Mouse (Mus musculus): ENCODE measurements around the gene Insig2.

The Insig2 gene

DNA sequence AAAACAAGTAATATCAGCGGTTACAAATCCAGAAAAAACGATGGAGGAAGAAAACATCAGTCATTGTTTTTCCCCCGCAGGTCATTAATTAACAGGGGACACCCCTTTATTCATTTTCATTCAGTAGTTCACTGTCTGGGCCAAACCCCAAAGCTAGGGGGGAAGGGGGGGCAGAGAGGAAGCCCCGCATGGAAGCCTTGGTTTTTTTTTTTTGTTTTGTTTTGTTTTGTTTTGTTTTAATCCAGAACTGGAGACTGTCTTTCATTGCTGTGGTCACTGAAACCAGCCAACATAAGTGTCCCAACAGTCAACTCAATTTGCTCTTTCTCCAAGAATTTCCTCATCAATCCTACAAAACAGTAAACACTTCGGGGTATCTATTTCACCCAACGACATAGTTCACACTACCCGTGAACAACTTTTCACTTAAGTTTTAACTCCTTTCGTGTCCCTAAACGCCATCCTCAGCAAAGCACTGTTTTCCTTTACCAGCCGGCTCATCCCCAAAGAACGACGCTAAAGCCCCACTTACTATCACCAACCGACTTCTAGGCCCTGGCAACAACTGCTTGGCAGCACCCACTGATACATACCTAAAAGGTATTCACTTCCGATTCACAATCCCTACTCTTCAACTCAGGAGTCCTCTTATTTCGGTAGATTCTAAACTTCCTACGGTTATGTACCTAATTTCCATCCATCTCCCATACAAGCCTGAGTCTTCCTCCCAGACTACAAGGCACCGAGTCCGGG lies 5.6 kb downstream of the Insig2 start:
- no peak for DNase-seq (ENCODE audit: low read depth, low spot score)

- no peak for DNase-seq (ENCODE audit: low read depth, low spot score)
These were observed 8.9 kb downstream of the Insig2 start for GRCm38 (mm10) chr1:121323501-121323900.

GRCm38 (mm10) chr1:121314766-121315428 lies 17.5 kb downstream of the Insig2 start:
- no peak for DNase-seq (ENCODE audit: low read depth, low spot score)

GRCm38 (mm10) chr1:121313181-121313580 lies 19.2 kb downstream of the Insig2 start:
- DNase-seq (ENCODE audit: low read depth, low spot score), result no peak

GRCm38 (mm10) chr1:121312326-121312725 lies 20.1 kb downstream of the Insig2 start:
- no peak for DNase-seq (ENCODE audit: low read depth, low spot score)

GRCm38 (mm10) chr1:121296717-121297255 lies 35.6 kb downstream of the Insig2 start:
- no peak for DNase-seq (ENCODE audit: low read depth, low spot score)

DNA sequence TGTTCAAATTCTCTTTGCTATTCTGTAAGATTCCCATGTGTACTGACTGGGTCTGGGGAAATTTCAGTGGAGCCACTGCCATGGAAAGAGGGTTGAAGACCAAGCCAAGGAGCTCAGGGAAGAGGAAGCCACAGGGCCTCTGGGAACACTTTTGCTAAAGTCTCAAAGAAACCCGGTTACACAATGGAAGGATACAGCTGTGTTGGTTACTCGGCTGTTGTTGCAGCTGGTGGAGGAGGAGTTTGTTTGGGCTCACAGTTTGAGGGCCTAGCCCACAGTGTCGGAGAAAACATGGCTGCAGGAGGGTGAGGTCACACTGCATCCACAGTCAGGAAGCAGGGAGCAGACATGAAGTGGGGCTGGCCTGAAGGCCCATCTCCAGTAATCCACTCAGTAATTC lies 38.8 kb downstream of the Insig2 start:
- no peak for DNase-seq (ENCODE audit: low read depth, low spot score)

- no peak for DNase-seq (ENCODE audit: low read depth, low spot score)
These were observed 41.5 kb downstream of the Insig2 start for GRCm38 (mm10) chr1:121290841-121291240.

- DNase-seq (ENCODE audit: low read depth, low spot score), result no peak
These were observed 42.0 kb downstream of the Insig2 start for GRCm38 (mm10) chr1:121290340-121290739.

GRCm38 (mm10) chr1:121284197-121284596 lies 48.2 kb downstream of the Insig2 start:
- DNase-seq (ENCODE audit: low read depth, low spot score), result no peak

- DNase-seq (ENCODE audit: low read depth, low spot score), result no peak
These were observed 51.9 kb downstream of the Insig2 start for GRCm38 (mm10) chr1:121280501-121280900.

DNA sequence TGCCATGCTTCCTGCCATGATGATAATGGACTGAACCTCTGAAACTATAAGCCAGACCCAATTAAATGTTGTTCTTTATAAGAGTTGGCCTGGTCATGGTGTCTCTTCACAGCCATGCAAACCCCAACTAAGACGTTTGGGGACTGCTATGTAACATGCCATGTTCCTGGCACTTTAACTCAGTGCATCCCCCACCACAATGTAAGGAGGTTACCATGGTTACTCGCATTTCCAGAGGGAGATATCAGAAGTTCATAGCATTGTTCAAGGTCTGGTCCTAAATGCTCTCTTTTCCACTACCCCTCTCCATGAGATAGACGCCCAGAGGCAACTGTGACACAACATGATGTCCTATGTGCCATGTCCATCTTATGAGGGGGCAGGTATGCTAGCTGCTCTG lies 54.0 kb downstream of the Insig2 start:
- no peak for DNase-seq (ENCODE audit: low read depth, low spot score)

DNA sequence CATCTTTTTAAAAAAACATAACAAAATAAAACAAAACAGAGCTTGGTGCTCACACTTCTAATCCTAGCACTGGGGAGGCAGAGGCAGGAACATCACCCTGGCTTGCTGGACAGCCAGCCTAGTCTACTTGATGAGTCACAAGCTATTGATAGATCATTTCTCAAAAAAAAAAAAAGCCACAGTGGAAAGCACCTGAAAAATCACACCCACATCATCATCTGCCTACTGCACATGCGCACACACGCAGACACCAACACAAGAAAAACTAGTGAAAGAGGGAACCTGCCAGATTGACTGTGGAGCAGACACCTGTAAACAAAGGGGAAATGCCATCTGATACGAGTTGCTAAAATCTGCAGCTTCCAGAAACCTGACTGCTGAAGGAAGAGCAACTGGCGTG lies 54.9 kb downstream of the Insig2 start:
- no peak for DNase-seq (ENCODE audit: low read depth, low spot score)

DNA sequence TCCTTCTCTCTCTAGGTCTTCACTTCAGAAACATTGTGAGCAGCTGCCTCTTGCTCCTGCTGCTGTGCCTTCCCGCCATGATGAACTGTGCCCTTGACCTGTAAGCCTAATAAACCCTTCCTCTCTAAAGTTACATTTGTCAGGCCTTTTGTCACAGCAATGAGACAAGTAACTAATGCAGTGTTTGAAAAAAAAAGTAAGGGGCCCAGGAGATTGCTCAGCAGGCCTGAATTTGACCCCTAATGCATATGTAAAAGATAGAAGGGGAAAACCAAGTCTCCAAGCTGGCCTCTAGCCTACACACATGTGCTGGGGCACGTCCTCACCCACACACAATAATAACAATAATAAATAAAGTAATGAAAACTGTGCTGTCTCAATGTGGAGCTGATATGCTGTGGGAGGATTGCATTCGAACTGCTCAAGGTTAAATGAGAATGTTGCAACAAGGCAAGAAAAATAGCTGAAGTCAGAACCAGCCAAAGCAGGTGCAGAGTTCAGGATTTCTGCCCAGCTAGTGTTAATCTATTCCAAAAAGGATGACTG lies 56.4 kb downstream of the Insig2 start:
- DNase-seq (ENCODE audit: low read depth, low spot score), result no peak

DNA sequence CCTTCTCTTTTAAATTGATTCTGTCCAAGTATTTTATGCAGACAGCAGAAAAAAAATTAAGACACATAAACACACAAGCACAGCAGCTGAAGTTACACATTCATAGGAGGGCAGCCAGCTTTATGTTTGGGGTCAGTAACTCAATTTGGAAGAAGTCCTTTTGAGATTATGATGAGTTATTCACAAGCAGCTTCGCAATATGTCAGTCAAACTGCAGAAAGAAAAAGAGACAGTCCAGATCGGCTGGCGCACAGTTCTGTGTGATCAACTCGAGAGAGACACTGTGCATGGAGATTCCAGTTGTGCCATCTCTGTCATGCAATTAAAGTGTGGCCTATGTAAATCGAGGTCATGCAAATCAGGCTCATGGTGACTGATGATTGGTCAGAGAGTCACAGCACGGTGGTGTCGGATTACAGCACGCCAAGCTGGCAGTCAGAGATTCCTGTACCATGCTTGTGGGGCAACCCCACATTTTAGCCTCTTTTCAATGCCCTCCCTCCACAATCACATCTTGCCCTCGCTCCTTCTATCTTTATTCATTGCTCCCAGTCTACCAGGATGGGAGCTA lies 72.1 kb downstream of the Insig2 start:
- no peak for DNase-seq (ENCODE audit: low read depth, low spot score)

Measured in retina, postnatal 7 days (tissue).